Mouse (Mus musculus): ENCODE data around the gene Pde7b.

DNA sequence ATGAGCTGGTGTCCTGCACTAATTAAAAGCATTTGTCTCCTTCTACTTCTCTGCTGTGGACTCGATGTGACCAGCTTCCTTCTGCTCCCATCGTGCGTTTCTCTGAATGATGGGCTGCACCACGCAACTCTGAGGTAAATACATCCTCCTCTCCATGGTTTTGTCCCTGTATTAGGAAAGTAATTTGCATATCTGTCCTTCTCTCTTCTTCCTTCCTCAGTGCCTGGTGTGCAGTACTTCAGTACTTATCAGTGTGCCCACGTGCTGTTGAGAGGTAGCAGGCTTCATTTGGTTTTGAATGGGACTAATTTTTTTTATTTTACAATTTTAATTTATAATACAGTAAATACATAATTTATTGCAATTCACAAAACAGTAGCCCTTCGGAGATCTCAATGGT, 33.4 kb upstream of the Pde7b start:
- no peak for TF ChIP-seq CTCF (IDR thresholded peaks at IDR 0.05; ENCODE audit: low read depth)
- TF ChIP-seq EP300 (optimal IDR thresholded peaks at IDR 0.05): no peak
